Mouse (Mus musculus): ENCODE measurements around the gene Ppip5k2.

DNA sequence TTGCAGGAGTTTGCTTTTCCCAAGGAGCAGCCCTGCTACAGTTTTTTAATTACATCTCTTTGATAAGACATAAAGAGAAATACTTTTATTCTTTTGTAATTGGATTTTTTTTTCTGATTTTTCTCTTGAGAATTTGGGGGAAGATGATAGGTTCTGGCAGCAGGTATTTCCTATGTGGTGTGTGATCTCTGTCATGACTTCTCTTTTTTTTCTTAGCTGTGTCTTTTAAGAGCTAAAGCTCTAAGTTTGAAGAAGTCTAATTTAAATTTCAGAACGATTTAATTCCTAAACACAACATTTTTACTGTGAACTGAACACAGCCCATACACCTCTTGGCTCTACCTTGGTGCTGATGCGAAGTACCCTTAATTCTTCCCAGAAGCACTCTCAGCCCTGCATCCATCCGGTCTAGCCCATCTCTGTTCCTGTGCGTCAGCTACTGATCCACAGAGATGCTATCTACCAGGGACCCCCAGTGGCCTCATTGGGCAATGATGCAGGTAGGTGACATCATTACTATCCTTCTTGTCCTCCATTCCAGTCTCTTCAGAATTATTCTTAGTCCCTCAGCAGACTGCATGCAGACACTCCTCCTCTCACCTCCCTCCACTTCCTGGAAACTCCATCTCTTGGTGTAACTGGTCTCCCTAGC lies 93.6 kb downstream of the Ppip5k2 start:
- TF ChIP-seq POLR2A (IDR thresholded peaks at IDR 0.05; ENCODE audit: control insufficient read depth, extremely low read depth, insufficient read depth, low read length, poor library complexity) = no peak
- no peak for TF ChIP-seq CTCF (IDR thresholded peaks at IDR 0.05; ENCODE audit: borderline replicate concordance, control insufficient read depth, extremely low read depth, insufficient read depth, low read length, poor library complexity)
